Mouse (Mus musculus): ENCODE measurements around the gene Gm9780. TPM values are rescaled to one million over a fixed set of nuclear protein-coding genes. Genes with fewer than 3 reads are reported as not detected.
"Not testable (repeated sequence)": the region's sequence is repeated elsewhere in the genome, so short reads cannot be mapped to it uniquely, and the experiment has no call there.

The Gm9780 gene
- polyA plus RNA-seq, 1 experiment = 0.93 TPM

GRCm38 (mm10) chr14:26016414-26016813, 26.1 kb downstream of the Gm9780 start:
- not testable (repeated sequence) for H3K4me3 ChIP-seq (ENCODE audit: insufficient read depth, low read length); H3K27ac ChIP-seq (ENCODE audit: insufficient read depth, low read length); H3K4me1 ChIP-seq (ENCODE audit: control insufficient read depth, insufficient read depth, low read length)

- H3K4me1 ChIP-seq (ENCODE audit: control insufficient read depth, insufficient read depth, low read length); H3K27ac ChIP-seq (ENCODE audit: insufficient read depth, low read length); H3K4me3 ChIP-seq (ENCODE audit: insufficient read depth, low read length): not testable (repeated sequence)
Observed at GRCm38 (mm10) chr14:26007462-26007861, 35.0 kb downstream of the Gm9780 start.

GRCm38 (mm10) chr14:25981880-25982279, 60.6 kb downstream of the Gm9780 start:
- not testable (repeated sequence) for H3K27ac ChIP-seq (ENCODE audit: insufficient read depth, low read length); H3K4me3 ChIP-seq (ENCODE audit: insufficient read depth, low read length); H3K4me1 ChIP-seq (ENCODE audit: control insufficient read depth, insufficient read depth, low read length)

- H3K4me3 ChIP-seq (ENCODE audit: insufficient read depth, low read length); H3K4me1 ChIP-seq (ENCODE audit: control insufficient read depth, insufficient read depth, low read length); H3K27ac ChIP-seq (ENCODE audit: insufficient read depth, low read length): not testable (repeated sequence)
Observed at GRCm38 (mm10) chr14:25979242-25979941, 63.1 kb downstream of the Gm9780 start.

GRCm38 (mm10) chr14:25978371-25979241, 63.9 kb downstream of the Gm9780 start, which contains the start of gene Duxbl1:
TSS of gene Duxbl1 (plus strand) at chr14:25978577.
- not testable (repeated sequence) for H3K27ac ChIP-seq (ENCODE audit: insufficient read depth, low read length); H3K4me3 ChIP-seq (ENCODE audit: insufficient read depth, low read length); H3K4me1 ChIP-seq (ENCODE audit: control insufficient read depth, insufficient read depth, low read length)

Other genes with a start within 250 kb of the Gm9780 start
- gene Anxa11, start 200.6 kb downstream of the Gm9780 start, polyA plus RNA-seq (2011; ENCODE audit: insufficient read length, low read depth, missing spikeins) = 29.5 and 31.7 TPM in 2 replicates
- gene Plac9a, start 139.6 kb downstream of the Gm9780 start, polyA plus RNA-seq (2011; ENCODE audit: insufficient read length, low read depth, missing spikeins) = 1.9 and 4.5 TPM in 2 replicates
- gene Tmem254a, start 115.0 kb downstream of the Gm9780 start, polyA plus RNA-seq (2011; ENCODE audit: insufficient read length, low read depth, missing spikeins) = 0.68 and 4.0 TPM in 2 replicates
- not detected in 2 replicates for gene Cphx1, start 104.4 kb downstream of the Gm9780 start, polyA plus RNA-seq (2011; ENCODE audit: insufficient read length, low read depth, missing spikeins)
- gene Duxbl1, start 64.1 kb downstream of the Gm9780 start, polyA plus RNA-seq (2011; ENCODE audit: insufficient read length, low read depth, missing spikeins) = 0.22 and 1.2 TPM in 2 replicates
- 9.6 and 18.9 TPM in 2 replicates for gene Tmem254c, start 24.6 kb upstream of the Gm9780 start, polyA plus RNA-seq (2011; ENCODE audit: insufficient read length, low read depth, missing spikeins)
- gene Cphx2, start 38.8 kb upstream of the Gm9780 start, polyA plus RNA-seq (2011; ENCODE audit: insufficient read length, low read depth, missing spikeins) = not detected in 2 replicates
- not detected in 2 replicates for gene Cphx3, start 39.6 kb upstream of the Gm9780 start, polyA plus RNA-seq (2011; ENCODE audit: insufficient read length, low read depth, missing spikeins)
- not detected in 2 replicates for gene Duxbl2, start 75.6 kb upstream of the Gm9780 start, polyA plus RNA-seq (2011; ENCODE audit: insufficient read length, low read depth, missing spikeins)
- 12.0 and 12.2 TPM in 2 replicates for gene Plac9b, start 139.8 kb upstream of the Gm9780 start, polyA plus RNA-seq (2011; ENCODE audit: insufficient read length, low read depth, missing spikeins)
- 16.4 and 21.7 TPM in 2 replicates for gene Tmem254b, start 164.3 kb upstream of the Gm9780 start, polyA plus RNA-seq (2011; ENCODE audit: insufficient read length, low read depth, missing spikeins)
- 0.47 TPM in 1 of 2 replicates, not detected in the other for gene Duxbl3, start 215.3 kb upstream of the Gm9780 start, polyA plus RNA-seq (2011; ENCODE audit: insufficient read length, low read depth, missing spikeins)